Mouse (Mus musculus): ENCODE measurements around the gene Pmfbp1.
"Not testable (repeated sequence)": the region's sequence is repeated elsewhere in the genome, so short reads cannot be mapped to it uniquely, and the experiment has no call there.

Gene Pmfbp1

DNA sequence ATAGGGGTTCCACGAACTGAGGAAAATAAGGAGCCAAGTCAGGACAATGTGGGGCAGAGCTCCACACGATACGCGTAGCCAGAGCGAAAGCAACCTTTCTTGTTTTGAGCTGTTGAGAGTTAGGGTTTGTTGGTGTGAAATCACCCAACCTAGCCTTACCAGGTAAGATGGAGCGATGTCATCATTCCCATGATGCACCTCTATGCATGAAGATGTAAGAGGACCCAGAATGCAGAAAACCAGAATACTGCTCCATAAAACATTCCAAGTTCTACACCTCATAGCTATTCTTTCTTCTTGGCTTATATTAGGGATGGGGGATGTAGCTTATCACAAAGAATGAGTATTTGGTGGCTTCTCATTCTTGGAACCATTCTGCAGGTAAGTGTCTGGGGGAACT lies at the start of gene Pmfbp1:
TSS of gene Pmfbp1 (plus strand) at position 301 of the 400 bp plus-strand sequence.
- no peak for DNase-seq (ENCODE audit: low spot score in 2 of 2)

DNA sequence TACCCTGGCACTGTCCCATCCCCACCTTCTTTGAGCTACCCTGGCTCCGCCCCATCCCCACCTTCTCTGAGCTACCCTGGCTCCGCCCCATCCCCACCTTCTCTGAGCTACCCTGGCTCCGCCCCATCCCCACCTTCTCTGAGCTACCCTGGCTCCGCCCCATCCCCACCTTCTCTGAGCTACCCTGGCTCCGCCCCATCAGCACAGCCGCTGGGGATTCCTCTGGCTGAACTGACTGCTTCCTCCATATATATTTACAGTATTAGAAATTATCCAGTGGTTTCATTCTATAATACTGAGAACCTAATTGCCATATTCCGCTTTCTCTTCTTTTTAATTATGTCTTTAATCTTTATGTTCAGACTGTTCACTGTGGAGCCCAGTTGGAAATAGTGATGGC lies 46.9 kb upstream of the Pmfbp1 start:
- DNase-seq (ENCODE audit: low spot score in 2 of 2), result not testable (repeated sequence)

DNA sequence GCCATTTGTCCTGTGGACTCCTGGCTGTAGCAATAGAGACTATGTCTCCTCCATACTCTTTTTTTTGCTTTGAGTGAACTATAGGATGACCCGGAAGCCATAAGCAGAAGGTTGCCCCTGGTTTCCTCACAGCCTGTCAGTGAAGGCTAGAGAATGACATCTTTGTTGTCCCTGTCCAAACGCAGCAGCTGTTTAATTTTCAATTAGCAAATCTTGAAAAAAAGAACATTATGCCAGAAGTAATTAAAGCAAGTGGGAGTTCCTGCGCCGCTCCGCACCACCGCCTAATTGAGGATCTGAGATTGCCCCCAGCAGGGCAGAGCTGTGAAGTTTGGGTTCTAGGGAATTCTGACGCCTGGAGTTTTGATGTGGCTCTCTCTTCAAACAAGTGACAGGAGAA lies 42.8 kb upstream of the Pmfbp1 start:
- DNase-seq (ENCODE audit: low spot score in 2 of 2), result no peak

DNA sequence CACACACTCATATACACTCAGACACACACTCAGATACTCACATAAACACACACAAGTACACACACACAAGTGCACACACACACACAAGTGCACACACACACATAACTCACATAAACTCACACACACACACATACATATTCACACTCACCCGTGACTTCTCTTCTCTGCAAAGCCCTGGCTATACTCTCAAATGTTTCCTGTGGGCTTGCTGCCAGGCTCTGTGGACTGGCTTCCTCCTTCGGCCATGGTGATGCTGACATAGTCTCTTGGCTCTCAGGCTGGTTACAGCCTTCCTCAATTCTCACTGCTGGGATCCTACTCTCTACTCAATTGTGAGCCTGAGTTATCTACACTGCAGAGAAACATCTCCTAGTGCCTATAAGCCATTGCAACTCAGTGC lies 38.7 kb upstream of the Pmfbp1 start:
- no peak for DNase-seq (ENCODE audit: low spot score in 2 of 2)

DNA sequence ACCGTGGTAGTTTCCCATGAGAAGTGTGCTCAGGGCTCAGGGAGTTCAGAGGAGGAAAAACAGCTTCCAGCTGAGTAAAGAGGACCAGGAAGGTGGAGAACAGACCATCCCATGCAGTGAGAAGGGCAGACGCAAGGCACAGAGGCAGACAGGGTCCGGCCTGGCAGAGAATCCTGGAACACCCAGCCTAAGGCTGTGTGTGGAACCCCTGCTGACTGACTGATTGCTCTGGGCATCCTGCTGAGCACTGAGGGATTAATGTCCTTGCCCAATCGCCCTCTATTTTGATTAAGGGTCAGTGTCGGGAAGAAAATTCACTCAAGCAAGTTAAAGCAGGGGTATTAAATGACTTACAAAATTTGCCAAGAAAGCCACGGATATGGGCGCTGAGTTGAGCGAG lies 36.4 kb upstream of the Pmfbp1 start:
- no peak for DNase-seq (ENCODE audit: low spot score in 2 of 2)

DNA sequence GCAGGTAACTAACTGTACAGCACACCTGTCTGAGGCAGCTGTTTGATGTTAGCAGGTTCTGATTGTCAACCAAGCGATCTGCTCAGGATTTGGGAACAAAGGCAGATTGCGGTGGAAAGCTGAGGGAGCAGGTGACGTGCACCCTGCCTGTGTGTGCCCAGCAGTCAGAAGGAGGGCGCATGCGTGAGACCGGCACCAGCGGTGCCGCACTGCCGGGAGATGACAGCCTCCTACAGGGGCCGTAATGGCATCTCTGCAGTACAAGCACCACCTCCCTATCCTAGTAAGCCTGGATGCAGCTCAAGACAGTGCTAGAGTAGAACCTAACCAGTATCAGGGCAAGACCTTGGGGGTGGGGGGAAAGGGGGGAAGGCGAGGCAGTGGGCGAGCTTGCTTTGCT lies 35.2 kb upstream of the Pmfbp1 start:
- no peak for DNase-seq (ENCODE audit: low spot score in 2 of 2)

DNA sequence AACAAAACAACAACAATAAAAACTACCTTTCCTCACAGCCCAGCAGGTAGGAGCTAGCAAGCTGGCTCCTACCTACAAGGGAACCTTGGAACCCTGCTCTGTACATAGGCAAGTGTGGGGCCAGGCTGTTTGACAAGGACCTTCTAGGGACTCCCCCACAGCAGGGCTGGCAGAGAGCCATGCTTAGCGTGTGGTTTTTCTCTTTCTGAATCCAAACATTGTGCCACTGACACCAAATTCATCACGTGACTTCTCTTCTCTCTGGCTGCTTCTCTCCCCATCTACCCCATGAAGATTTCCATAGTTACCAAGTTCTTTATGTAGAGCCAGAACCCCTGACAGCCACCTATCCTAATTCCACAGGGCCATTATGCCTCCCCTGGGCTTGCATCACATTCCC lies 30.8 kb upstream of the Pmfbp1 start:
- no peak for DNase-seq (ENCODE audit: low spot score in 2 of 2)

DNA sequence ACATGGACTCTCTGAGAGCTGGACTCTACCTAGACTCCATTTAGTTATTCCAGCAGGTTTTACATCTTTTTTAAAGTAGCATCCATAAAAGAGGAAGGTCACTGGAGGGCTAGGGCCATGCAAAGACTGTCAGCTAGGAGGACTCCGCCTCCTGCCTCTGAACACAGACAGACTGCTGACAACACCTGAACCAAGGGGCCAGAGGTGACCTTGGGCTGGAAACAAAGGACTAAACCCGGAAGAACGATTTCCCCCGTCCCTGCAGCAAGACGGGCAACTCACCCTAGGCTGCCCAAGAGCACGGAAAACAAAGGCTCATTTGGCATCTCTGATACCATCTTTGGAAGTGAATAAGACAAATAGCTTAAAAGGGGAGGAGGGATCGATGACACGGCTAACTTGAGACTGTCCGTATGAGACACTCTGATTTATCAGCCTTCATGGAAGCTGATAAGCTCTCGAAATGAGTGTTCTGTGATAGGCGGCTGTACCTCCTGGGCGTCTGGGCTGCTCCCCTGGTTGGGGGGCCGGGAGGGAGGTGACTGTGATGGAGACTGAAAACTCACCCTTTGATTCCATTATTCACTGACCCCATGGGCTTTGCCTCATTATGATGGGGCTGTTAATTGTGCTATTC lies 30.0 kb upstream of the Pmfbp1 start:
- no peak for DNase-seq (ENCODE audit: low spot score in 2 of 2)

DNA sequence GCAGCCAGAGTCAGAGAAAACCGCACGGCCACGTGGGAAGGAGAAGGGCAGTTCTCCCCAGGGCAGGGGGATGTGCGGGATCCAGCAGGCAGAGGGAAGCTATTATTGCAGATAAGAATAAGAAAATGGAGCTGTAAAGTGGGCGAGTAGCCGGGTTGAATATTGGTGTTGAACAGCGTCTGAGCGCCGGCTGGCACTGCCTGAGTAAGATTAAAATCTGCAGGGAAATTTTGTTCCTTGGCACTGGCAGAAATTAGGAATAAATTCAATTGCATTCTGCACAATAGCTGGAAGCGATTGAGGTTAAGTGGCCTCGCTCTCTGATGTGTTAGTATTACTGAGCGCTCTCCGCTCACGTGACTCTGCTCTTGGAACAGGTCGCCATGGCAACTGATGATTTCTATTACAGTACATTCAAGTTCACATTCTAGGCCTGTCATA lies 29.4 kb upstream of the Pmfbp1 start:
- no peak for DNase-seq (ENCODE audit: low spot score in 2 of 2)

DNA sequence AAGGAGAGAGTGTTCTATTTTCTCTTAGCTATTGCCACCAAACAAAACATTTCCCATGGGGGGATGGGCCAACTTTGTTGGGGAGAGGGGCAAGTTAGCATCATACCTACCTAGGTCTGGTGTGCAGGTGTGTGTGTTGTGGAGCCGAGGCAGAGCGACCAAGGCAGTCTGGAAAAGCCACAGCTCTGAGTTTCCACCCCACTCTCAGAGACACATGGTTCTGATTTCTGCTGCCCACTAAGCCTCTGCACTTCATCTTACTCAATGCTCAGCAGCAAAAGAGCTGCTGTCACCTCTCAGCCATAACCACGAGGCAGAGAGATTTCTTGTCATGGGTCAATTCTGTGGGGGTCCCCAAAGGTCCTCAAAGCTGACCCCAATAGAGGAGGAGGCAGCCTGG lies 28.8 kb upstream of the Pmfbp1 start:
- no peak for DNase-seq (ENCODE audit: low spot score in 2 of 2)

DNA sequence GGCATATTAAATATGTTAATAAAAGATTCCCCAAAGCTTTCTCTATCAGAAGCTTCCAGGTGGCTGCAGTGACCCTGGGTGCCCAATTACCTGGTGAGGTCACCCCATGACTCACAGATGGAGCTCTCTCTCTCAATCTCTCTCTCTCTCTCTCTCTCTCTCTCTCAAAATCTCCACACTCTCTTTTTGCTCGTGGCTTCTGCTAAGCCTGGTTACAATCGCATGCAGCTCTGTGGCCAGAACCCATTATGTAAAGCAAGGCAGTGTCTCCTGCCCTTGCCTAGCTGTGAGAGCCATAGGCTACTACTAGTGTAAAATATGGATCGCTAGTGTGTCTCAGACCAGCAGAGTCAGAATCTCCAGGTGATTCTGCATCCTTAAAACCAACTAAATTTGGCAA lies 28.1 kb upstream of the Pmfbp1 start:
- no peak for DNase-seq (ENCODE audit: low spot score in 2 of 2)

DNA sequence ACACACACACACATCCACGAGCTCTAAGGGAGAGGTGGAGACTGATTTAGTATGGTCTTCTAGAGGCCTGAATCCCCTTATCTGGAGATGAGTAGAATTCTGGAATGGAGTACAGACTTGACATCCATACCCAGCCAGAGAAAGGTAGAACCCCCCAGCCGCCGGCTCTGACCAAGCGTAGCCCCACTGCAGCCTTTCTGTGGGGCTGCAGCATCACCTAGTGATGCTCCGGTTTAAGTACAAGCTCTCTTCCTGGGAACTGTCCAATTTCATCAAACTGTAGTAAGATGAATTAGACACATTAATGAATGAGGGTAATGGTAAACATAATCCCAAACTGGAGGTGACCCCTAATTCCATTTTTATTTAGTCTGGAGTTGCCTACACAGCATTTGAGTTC lies 26.3 kb upstream of the Pmfbp1 start:
- no peak for DNase-seq (ENCODE audit: low spot score in 2 of 2)

DNA sequence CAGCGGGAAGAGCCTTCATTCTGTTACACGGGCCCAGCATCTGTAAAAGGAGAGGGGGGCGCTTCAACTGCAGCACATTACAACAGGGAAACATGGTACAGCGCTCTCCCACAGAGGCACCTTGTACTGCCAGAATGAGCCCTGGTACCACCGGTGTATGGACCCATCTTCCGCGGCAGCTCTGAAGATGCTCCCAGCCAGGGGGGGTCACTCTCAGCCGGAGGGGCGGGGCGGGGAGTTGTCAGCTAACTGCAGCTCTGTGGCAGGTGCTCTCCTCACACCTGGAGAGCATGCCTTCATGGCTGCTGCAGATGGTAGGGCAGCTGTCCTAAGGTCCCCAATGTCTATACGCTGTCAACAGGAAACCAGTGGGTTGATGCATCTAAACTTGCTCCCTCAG lies 25.7 kb upstream of the Pmfbp1 start:
- no peak for DNase-seq (ENCODE audit: low spot score in 2 of 2)

DNA sequence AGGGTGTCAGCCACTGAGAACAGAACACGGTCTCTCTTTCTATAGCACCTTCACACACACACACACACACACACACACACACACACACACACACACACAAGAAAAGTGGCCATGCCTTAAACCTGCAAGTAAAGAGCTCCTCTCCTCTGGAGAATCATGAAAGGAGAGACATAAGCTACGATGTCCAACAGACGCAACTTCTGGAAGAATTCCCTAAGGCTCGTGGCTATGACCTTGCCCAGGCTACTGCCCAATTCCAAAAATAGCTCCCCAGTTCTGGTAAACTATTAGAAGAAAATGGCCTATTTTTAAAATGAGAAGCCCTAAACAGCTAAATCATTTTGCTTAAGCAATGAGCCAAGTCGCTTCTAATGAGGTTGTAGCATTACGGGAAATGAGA lies 22.0 kb upstream of the Pmfbp1 start:
- no peak for DNase-seq (ENCODE audit: low spot score in 2 of 2)

DNA sequence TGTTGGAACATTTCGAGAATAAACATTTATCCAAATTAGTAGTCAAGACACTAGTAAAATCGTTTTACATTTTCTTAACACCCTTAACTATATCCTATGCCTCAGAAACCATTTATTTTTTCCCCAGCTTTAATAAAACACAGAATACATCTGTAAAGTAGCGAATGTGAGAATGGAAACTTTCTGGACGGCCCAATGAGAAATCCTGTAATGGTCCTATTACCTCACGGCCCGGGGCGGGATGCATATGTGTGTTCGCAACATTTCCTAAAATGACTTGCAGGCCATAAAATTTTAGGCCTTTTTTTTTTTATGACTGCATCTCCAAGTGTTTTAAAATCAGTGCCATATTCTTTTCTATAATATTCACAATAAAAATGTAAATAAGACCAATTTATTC lies 21.4 kb upstream of the Pmfbp1 start:
- DNase-seq (ENCODE audit: low spot score in 2 of 2), result no peak

DNA sequence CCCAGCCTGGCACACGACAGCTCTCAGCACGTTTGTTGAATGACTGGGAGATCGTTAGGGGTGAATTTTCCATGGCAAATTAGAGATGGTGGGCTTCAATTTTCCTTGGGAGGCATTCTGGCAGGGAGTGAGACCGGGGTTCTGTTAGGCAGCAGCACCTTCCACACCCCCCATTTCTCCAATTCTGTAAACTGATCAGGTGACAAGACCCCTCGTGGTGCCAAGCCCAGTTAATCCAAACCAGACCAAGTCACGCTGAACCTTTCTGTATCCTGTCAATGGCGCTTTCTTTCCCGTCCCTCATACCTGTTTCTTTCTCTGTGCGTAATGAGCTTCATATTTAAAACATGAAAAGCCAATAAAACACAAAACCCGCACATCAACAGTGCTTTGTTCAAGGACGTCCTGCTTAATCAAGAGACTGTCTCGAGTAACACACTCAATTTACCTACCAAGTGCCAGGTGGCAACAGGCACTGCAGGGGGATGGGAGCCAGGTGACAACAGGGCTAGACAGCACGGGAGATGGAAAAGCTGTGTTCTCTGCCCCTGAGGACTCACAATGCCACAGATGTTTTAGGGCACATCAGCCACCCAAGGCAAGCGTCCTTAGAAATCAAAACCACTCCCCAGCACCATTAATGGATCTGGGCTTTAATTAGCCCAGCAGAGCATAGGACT lies 19.2 kb upstream of the Pmfbp1 start:
- no peak for DNase-seq (ENCODE audit: low spot score in 2 of 2)

DNA sequence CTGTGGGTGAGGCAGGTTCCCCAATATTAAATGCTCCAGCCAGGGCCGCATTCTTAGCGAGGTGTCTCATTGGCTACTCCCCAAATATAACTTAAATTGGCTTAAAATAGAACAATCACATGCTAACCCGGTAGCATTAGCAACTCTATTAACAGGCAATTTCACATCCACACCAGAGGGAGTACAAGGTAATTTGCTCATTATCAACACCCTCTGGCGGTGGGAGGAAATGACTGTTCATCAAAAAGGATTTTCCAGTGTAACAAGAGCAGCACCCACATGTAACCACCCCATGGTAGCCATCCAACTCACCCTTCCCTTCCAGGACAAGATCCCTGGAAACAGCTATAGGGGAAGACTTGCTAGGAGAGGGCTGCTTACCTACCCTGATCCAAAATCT lies 18.4 kb upstream of the Pmfbp1 start:
- DNase-seq (ENCODE audit: low spot score in 2 of 2), result no peak

DNA sequence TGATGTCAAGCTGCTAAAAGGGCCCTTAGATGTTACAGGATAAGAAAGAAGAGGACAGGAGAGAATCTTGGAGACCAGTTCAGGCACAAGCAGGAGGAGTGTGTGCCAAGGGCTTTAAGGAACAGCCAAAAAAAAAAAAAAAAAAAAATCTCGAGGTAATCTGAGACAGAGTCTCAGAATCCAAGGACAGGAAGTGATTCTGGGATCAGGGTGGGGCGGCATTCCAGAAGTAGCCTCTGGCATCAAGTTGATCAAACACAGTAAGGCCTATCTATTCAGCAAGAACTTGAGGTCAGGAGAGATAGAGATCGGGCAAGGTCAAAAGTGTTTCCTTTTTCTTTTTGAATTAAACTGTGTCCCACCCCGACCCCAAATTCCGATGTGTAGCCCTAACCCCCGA lies 15.2 kb upstream of the Pmfbp1 start:
- DNase-seq (ENCODE audit: low spot score in 2 of 2), result no peak

DNA sequence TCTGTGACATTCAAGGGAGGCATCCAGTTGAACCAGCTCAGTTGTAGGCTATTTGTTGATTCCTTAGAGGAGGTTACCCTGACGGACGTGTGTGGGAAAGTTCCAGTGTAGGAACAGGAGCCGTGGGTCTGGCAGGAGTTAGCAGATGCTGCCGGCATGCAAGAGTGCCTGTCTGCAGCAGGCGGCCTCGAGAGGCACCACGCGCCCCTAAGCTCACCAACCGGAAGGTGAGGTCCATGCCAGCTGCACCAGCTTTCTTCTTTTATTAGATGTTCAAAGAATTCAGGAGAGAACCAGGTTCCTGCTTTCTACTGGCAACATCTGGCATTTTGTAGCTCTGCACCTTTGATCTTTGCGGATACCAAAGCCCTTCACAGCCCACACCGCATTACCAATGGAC lies 9.1 kb upstream of the Pmfbp1 start:
- no peak for DNase-seq (ENCODE audit: low spot score in 2 of 2)

DNA sequence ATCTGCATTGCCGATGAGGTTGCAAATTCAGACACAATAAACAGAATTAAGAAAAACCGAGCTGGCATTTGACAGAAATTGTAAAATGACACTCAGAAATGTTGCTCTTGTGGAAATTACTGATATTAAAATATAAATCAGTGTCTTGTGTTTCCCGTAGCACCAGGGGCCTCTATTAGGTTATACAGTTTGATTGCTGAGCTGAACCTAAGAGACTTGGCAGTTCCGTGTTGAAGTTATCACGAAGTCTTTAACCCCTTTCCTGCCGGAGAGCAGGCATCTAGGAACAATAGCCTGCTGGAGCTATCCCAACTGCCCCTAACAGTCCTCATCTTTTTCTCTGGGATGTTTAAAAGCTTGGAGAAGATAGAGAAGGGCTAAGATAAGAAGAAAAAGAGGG lies 8.3 kb upstream of the Pmfbp1 start:
- DNase-seq (ENCODE audit: low spot score in 2 of 2), result no peak

DNA sequence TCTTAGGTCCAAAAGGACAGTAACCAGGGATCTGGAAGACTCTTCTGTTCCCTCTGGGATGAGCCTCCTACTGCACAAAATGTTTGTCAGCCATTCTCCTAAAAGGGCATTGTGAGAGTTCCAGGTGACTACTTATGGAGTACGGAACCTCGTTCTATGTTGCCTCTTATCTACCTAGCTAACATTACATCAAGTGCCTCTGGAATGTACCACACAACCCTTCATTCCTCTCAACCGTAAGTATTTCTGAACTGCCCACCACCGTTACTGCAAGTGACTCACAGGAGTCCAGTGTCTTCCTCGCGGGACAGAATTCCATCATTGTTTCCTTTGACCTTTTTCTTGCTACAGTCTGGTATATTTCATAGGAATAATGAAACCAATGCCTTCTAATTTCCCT lies 1.0 kb upstream of the Pmfbp1 start:
- DNase-seq (ENCODE audit: low spot score in 2 of 2), result no peak

DNA sequence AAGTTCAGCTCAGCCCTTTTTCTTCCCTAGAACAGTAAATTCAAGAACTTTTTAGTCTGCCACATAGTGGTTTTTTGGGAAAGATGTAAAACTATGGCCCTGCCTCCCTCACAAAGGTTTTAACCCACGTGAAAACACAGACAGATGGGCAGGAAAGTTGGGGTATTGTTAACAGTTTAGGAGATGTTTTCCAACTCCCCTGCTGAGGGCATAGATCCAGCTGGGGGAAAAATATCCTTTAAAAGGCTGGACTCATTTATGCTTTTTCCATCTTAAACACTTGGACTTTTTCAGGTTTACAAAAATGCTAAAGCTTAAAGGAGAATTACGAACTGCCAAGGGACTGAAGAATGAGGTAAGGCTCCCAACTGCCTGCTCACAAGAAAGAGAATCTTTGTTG lies 774 bp downstream of the Pmfbp1 start:
- no peak for DNase-seq (ENCODE audit: low spot score in 2 of 2)

DNA sequence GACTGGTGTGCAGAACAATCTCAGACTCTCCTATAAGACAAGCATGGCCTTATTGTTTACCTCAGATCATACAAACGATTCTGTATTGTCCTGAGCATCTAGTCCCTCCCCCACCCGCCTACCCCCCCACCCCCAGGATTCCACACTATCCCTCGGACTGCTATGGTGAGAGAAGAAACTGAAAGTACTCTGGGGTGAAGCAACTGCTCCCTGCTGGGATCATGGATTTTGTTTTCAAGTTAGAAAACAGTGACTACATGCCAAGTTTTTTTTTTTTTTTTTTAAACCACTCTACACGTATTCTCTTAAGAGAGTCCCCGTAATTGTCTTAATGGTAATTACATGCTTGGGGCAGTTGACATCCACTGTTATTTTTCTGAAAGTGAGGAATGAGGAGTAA lies 3.6 kb downstream of the Pmfbp1 start:
- no peak for DNase-seq (ENCODE audit: low spot score in 2 of 2)
